Mouse (Mus musculus) G1E (cell line): ENCODE measurements around the gene Tnfrsf18.

Experiments used
- CTCF ChIP-seq: IDR thresholded peaks from 2 replicates; pipeline ENCODE4 v1.5.1; 2012; ENCODE audit warnings: low read depth, low read length, inconsistent platforms, mixed read lengths
- GATA1 ChIP-seq: IDR thresholded peaks from 2 replicates; pipeline ENCODE4 v1.6.1; 2012; ENCODE audit warnings: borderline replicate concordance, low read length, inconsistent platforms, mixed read lengths
- POLR2AphosphoS5 ChIP-seq: IDR thresholded peaks from 2 replicates; pipeline ENCODE4 v1.6.1; 2012; ENCODE audit warnings: low read depth, low read length, inconsistent platforms; ENCODE audit not compliant: insufficient replicate concordance

GRCm38 (mm10) chr4:156034301-156034700, 8.3 kb downstream of the Tnfrsf18 start:
- TF ChIP-seq CTCF (no peak), GATA1 (no peak), POLR2AphosphoS5 (no peak)
